Mouse (Mus musculus): ENCODE results near the gene Slc38a3. TPM values are rescaled to one million over a fixed set of nuclear protein-coding genes. Genes with fewer than 3 reads are reported as not detected.

The Slc38a3 gene
- polyA plus RNA-seq, 1 experiment, result not detected

- no peak overlapping the region for H3K27ac ChIP-seq (ENCODE audit: insufficient read depth, low read depth, low read length)
- TF ChIP-seq CTCF (IDR thresholded peaks at IDR 0.05; ENCODE audit: insufficient read depth, low read depth, low read length) (no peak), POLR2A (IDR thresholded peaks at IDR 0.05; ENCODE audit: insufficient read depth, low read depth, low read length) (no peak)
- no peak overlapping the region for H3K4me3 ChIP-seq (ENCODE audit: insufficient read depth, low read depth, low read length)
- peaks cover 52% of the 10 kb centered on the region for H3K4me1 ChIP-seq (ENCODE audit: control insufficient read depth, insufficient read depth, low read length)
- WGBS, result 23% methylated on average over 14 of the region's 14 CpGs
These were observed 37.5 kb upstream of the Slc38a3 start for GRCm38 (mm10) chr9:107706781-107707211.

- Histone ChIP-seq H3K27ac (ENCODE audit: insufficient read depth, low read depth, low read length) (no peak overlapping the region), H3K4me1 (ENCODE audit: control insufficient read depth, insufficient read depth, low read length) (peaks cover 59% of the 10 kb centered on the region), H3K4me3 (ENCODE audit: insufficient read depth, low read depth, low read length) (no peak overlapping the region)
- TF ChIP-seq CTCF (IDR thresholded peaks at IDR 0.05; ENCODE audit: insufficient read depth, low read depth, low read length), result no peak
- WGBS, result 64% methylated on average over 14 of the region's 14 CpGs
These were observed 34.2 kb upstream of the Slc38a3 start for GRCm38 (mm10) chr9:107703337-107704122.

DNA sequence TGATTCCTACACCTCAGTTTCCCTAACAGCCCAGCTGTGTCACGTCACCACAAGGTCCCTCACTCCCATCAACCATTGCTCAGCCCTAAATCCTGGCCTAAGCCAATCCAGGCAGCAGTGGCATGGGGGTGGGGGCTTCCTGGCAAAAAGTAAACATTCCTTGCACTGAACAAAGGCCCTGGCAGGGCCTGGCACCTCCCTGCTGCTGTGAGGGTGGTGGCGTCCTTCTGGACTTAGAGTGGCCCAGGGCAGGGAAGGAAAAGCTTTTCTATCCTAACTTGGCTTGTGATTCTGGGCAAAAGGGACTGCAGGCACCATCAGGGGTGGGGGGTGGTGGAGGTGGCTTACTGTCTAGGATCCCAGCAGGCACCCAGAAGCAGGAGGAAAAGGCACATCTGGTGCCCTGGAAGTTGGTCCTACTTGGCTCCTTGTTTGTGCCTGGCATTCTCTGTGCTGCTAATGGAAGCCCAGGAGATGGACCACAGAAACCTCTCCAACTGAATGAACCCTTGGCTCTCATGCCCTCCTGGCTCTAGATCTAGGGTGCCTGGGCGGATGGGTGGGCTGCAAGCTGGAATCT, 33.4 kb upstream of the Slc38a3 start:
- TF ChIP-seq CTCF (IDR thresholded peaks at IDR 0.05; ENCODE audit: insufficient read depth, low read depth, low read length) (no peak), POLR2A (IDR thresholded peaks at IDR 0.05; ENCODE audit: insufficient read depth, low read depth, low read length) (no peak)
- Histone ChIP-seq H3K27ac (ENCODE audit: insufficient read depth, low read depth, low read length) (no peak overlapping the region), H3K4me3 (ENCODE audit: insufficient read depth, low read depth, low read length) (no peak overlapping the region), H3K4me1 (ENCODE audit: control insufficient read depth, insufficient read depth, low read length) (peaks cover 53% of the 10 kb centered on the region)
- 82% methylated on average over 3 of the region's 3 CpGs for WGBS

DNA sequence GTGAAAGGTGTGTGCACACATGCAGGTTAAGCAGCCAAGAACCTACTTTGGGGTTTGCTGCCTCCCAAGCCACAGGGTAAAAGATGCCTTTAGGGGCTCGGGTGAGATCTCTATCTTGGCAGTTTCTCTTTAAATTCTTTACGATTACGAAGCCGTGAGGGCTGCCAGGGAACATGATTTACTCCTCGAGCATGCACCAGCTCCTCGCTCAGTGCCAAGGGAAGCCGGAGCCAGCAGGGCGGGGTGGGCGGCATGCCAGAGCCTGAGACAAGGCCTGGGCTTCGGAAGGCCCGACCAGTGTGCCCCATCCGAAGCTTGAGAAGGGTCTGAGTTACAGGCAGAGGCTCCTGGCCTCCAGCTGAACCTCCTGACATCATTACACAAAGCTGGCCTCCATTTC, 32.3 kb upstream of the Slc38a3 start:
- H3K4me3 ChIP-seq (ENCODE audit: insufficient read depth, low read depth, low read length), result no peak overlapping the region
- peaks cover 43% of the 10 kb centered on the region for H3K4me1 ChIP-seq (ENCODE audit: control insufficient read depth, insufficient read depth, low read length)
- TF ChIP-seq CTCF (IDR thresholded peaks at IDR 0.05; ENCODE audit: insufficient read depth, low read depth, low read length), result no peak
- TF ChIP-seq POLR2A (IDR thresholded peaks at IDR 0.05; ENCODE audit: insufficient read depth, low read depth, low read length), result no peak
- H3K27ac ChIP-seq (ENCODE audit: insufficient read depth, low read depth, low read length), result no peak overlapping the region
- WGBS, result 35% methylated on average over 12 of the region's 12 CpGs

GRCm38 (mm10) chr9:107700114-107700571, 30.8 kb upstream of the Slc38a3 start:
- WGBS, result 39% methylated on average over 6 of the region's 6 CpGs
- Histone ChIP-seq H3K27ac (ENCODE audit: insufficient read depth, low read depth, low read length) (no peak overlapping the region), H3K4me1 (ENCODE audit: control insufficient read depth, insufficient read depth, low read length) (peaks cover 47% of the 10 kb centered on the region), H3K4me3 (ENCODE audit: insufficient read depth, low read depth, low read length) (no peak overlapping the region)
- TF ChIP-seq POLR2A (IDR thresholded peaks at IDR 0.05; ENCODE audit: insufficient read depth, low read depth, low read length) (no peak), CTCF (IDR thresholded peaks at IDR 0.05; ENCODE audit: insufficient read depth, low read depth, low read length) (no peak)

- 53% methylated on average over 9 of the region's 9 CpGs for WGBS
- H3K4me1 ChIP-seq (ENCODE audit: control insufficient read depth, insufficient read depth, low read length), result peaks cover 49% of the 10 kb centered on the region
- H3K4me3 ChIP-seq (ENCODE audit: insufficient read depth, low read depth, low read length), result no peak overlapping the region
- TF ChIP-seq POLR2A (IDR thresholded peaks at IDR 0.05; ENCODE audit: insufficient read depth, low read depth, low read length) (no peak), CTCF (IDR thresholded peaks at IDR 0.05; ENCODE audit: insufficient read depth, low read depth, low read length) (no peak)
- H3K27ac ChIP-seq (ENCODE audit: insufficient read depth, low read depth, low read length), result no peak overlapping the region
These were observed 30.1 kb upstream of the Slc38a3 start for GRCm38 (mm10) chr9:107699376-107699980.

DNA sequence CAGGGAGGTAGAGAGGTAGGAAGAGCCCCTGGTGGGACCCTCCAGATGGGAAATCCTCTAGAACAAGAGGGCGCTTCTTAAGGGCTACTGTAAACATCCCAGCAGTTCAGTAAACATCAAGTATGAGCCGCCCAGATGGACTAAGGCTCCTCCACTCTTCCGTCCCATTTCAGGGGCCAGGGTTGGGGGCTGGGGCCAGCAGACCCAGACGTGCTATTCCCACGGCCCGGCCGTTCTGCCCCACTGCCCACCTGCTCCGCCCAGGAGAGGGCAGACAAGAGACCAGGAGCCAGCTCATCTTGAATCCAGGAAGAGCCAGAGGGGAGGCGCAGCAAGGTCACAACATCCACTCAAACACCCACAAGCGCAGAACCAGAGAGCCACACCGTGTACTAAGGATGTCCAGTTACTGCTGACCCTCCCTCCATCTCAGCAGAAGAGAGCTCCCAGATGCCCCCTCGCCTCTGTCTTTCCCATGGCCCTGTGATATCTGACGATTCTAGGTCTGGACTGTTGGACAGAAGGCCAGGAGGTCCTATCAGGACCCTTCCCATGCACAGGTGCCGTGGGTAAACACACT, 29.4 kb upstream of the Slc38a3 start:
- H3K27ac ChIP-seq (ENCODE audit: insufficient read depth, low read depth, low read length), result no peak overlapping the region
- H3K4me3 ChIP-seq (ENCODE audit: insufficient read depth, low read depth, low read length), result no peak overlapping the region
- peaks cover 47% of the 10 kb centered on the region for H3K4me1 ChIP-seq (ENCODE audit: control insufficient read depth, insufficient read depth, low read length)
- TF ChIP-seq POLR2A (IDR thresholded peaks at IDR 0.05; ENCODE audit: insufficient read depth, low read depth, low read length), result no peak
- no peak for TF ChIP-seq CTCF (IDR thresholded peaks at IDR 0.05; ENCODE audit: insufficient read depth, low read depth, low read length)
- WGBS, result 72% methylated on average over 14 of the region's 14 CpGs

DNA sequence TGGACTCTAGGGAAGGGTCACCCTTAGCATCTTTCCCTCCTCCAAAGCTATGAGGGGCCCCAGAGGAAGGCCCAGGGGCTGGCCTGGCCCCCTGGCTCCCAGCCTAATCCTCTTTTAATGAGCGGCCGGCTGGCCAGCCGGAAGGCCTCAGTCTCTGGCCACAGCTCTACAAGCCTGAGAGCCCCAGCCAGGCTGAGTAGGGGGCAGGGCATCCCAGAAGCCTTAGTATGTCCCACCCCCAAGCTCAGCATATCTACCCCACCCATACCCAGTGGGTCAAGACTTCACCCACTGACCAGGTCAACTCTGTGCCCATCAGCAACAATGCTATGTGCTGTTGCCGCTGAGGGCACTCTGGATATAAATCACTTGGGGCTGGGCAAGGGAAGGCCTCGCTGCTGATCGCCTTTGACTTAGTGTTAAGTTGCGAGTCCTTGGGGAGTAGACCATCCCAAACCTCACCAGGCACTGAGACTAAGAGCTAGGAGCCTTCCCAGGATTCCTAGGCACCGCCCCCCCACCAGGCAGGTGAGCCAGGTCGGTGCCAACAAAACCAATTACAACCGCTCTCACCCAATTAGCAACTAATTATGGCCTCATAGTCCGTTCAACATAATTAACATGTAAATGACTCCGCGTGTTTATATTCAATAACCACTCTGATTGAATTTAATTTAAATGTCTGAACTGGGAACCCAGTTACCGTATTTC, 28.6 kb upstream of the Slc38a3 start:
- WGBS, result 59% methylated on average over 14 of the region's 14 CpGs
- TF ChIP-seq POLR2A (IDR thresholded peaks at IDR 0.05; ENCODE audit: insufficient read depth, low read depth, low read length) (no peak), CTCF (IDR thresholded peaks at IDR 0.05; ENCODE audit: insufficient read depth, low read depth, low read length) (no peak)
- peaks cover 44% of the 10 kb centered on the region for H3K4me1 ChIP-seq (ENCODE audit: control insufficient read depth, insufficient read depth, low read length)

More for the DNA sequence above, 28.6 kb upstream of the Slc38a3 start:
- Histone ChIP-seq H3K27ac (ENCODE audit: insufficient read depth, low read depth, low read length) (no peak overlapping the region), H3K4me3 (ENCODE audit: insufficient read depth, low read depth, low read length) (no peak overlapping the region)
